Mouse (Mus musculus) forebrain, embryonic 13.5 days (tissue): Measurements from ENCODE around the gene Prdx2. TPM values are rescaled to one million over a fixed set of nuclear protein-coding genes. Genes with fewer than 3 reads are reported as not detected.

Source experiments
- ATAC-seq: fragments of 200-750 bp; cut with Nextera tagmentation; 2 replicates; pipeline ENCODE4 v1.8.0; 2017
- H3K27ac ChIP-seq: fragments of 300-500 bp; sonication (generic); 2 replicates; pipeline ENCODE4 v1.5.1; 2015; ENCODE audit warnings: inconsistent platforms, mild to moderate bottlenecking, moderate library complexity
- H3K27me3 ChIP-seq: fragments of 300-500 bp; sonication (generic); 2 replicates; pipeline ENCODE4 v1.6.1; 2015; ENCODE audit warnings: mild to moderate bottlenecking, inconsistent platforms
- H3K36me3 ChIP-seq: fragments of 300-500 bp; sonication (generic); 2 replicates; pipeline ENCODE4 v1.6.1; 2015; ENCODE audit warnings: mild to moderate bottlenecking, inconsistent platforms; ENCODE audit not compliant: poor library complexity, severe bottlenecking
- H3K4me1 ChIP-seq: fragments of 300-500 bp; sonication (generic); 2 replicates; pipeline ENCODE4 v1.6.1; 2015; ENCODE audit warnings: inconsistent platforms
- H3K4me2 ChIP-seq: fragments of 300-500 bp; sonication (generic); 2 replicates; pipeline ENCODE4 v1.6.1; 2015; ENCODE audit warnings: inconsistent platforms, mild to moderate bottlenecking, moderate library complexity
- H3K4me3 ChIP-seq: fragments of 300-500 bp; sonication (generic); 2 replicates; pipeline ENCODE4 v1.5.1; 2015; ENCODE audit warnings: mild to moderate bottlenecking, inconsistent platforms
- H3K9ac ChIP-seq: fragments of 300-500 bp; sonication (generic); 2 replicates; pipeline ENCODE4 v1.6.1; 2015; ENCODE audit warnings: mild to moderate bottlenecking, inconsistent platforms
- H3K9me3 ChIP-seq: fragments of 300-500 bp; sonication (generic); replicated peaks from 2 replicates; pipeline ENCODE4 v1.6.1; 2016; ENCODE audit warnings: inconsistent platforms
- WGBS: fragments of 180-500 bp; shearing (Covaris S2); methylation state at CpG from one replicate; pipeline ENCODE4 v1.1.7; 2015; 5-methylcytosine and 5-hydroxymethylcytosine counted together
- polyA plus RNA-seq: library from polyadenylated mRNA; unstranded; fragments of >200 nt; fragmentation: Nextera tagmentation; extraction: Ambion mirVana; gene quantifications from 2 replicates; pipeline ENCODE4 v1.2.1, GENCODE M21; 2015

Gene Prdx2
- polyA plus RNA-seq, 1 experiment from 2014 or later, result 1,662 TPM

- H3K4me2 ChIP-seq, result peak within 1 kb of the TSS; percentile 80
- H3K27ac ChIP-seq, result peak within 1 kb of the TSS; percentile 87
- H3K9me3 ChIP-seq, result no peaks in the 10 kb centered on the region
- peaks cover 33% of the 10 kb centered on the region for H3K4me1 ChIP-seq
- peak within 1 kb of the TSS; percentile 89 for H3K9ac ChIP-seq
- peak within 1 kb of the TSS; percentile 74 for H3K4me3 ChIP-seq
- WGBS, result under 1% methylated on average over 41 of the region's 50 CpGs
- peaks cover 17% of the 10 kb centered on the region; the same call in 1 of the 2 replicates for H3K27me3 ChIP-seq
- H3K36me3 ChIP-seq, result no peaks in the 10 kb centered on the region
- ATAC-seq, result peak; percentile 62
Observed at GRCm38 (mm10) chr8:84936962-84937546, 32.3 kb upstream of the Prdx2 start, which contains the start of gene Mast1. Gene Mast1 (minus strand): TSS chr8:84937359.

GRCm38 (mm10) chr8:84937620-84938485, 31.5 kb upstream of the Prdx2 start:
- Histone ChIP-seq H3K4me3 (peak overlapping the region; percentile 74), H3K9me3 (no peaks in the 10 kb centered on the region), H3K27ac (no peak overlapping the region), H3K4me2 (peak overlapping the region; percentile 80), H3K27me3 (peaks cover 20% of the 10 kb centered on the region), H3K4me1 (peaks cover 33% of the 10 kb centered on the region), H3K36me3 (no peaks in the 10 kb centered on the region), H3K9ac (no peak overlapping the region)
- 66% methylated on average over 13 of the region's 13 CpGs for whole genome bisulfite sequencing
- ATAC-seq, result no peak

- Histone ChIP-seq H3K4me3 (peak overlapping the region; percentile 69), H3K4me2 (peak overlapping the region; percentile 91; the same call in 1 of the 2 replicates), H3K9me3 (no peaks in the 10 kb centered on the region), H3K36me3 (no peaks in the 10 kb centered on the region), H3K4me1 (peaks cover 29% of the 10 kb centered on the region), H3K9ac (no peak overlapping the region), H3K27me3 (peaks cover 59% of the 10 kb centered on the region), H3K27ac (no peak overlapping the region)
- WGBS, result 16% methylated on average over 4 of the region's 4 CpGs
- no peak for ATAC-seq
Observed at GRCm38 (mm10) chr8:84943699-84944098, 25.7 kb upstream of the Prdx2 start.

- peaks cover 63% of the 10 kb centered on the region for H3K27me3 ChIP-seq
- peak overlapping the region; percentile 91 for H3K4me2 ChIP-seq
- H3K9me3 ChIP-seq, result no peaks in the 10 kb centered on the region
- H3K4me3 ChIP-seq, result peak overlapping the region; percentile 69
- peak overlapping the region; percentile 76; the same call in 1 of the 2 replicates for H3K9ac ChIP-seq
- no peak overlapping the region for H3K27ac ChIP-seq
- WGBS, result 2% methylated on average over 26 of the region's 26 CpGs
- peak; percentile 41; the same call in 1 of the 2 replicates for ATAC-seq
- peaks cover 29% of the 10 kb centered on the region for H3K4me1 ChIP-seq
- H3K36me3 ChIP-seq, result no peaks in the 10 kb centered on the region
Observed at GRCm38 (mm10) chr8:84944478-84945160, 24.8 kb upstream of the Prdx2 start.

GRCm38 (mm10) chr8:84945235-84945632, 24.2 kb upstream of the Prdx2 start:
- 2% methylated on average over 11 of the region's 11 CpGs for WGBS
- Histone ChIP-seq H3K9me3 (no peaks in the 10 kb centered on the region), H3K4me2 (peak overlapping the region; percentile 91), H3K4me1 (peaks cover 29% of the 10 kb centered on the region), H3K27me3 (peaks cover 69% of the 10 kb centered on the region), H3K27ac (no peak overlapping the region), H3K36me3 (no peaks in the 10 kb centered on the region), H3K4me3 (peak overlapping the region; percentile 69), H3K9ac (peak overlapping the region; percentile 76)
- ATAC-seq, result peak; percentile 46

GRCm38 (mm10) chr8:84945633-84946527, 23.5 kb upstream of the Prdx2 start:
- peaks cover 76% of the 10 kb centered on the region for H3K27me3 ChIP-seq
- H3K9me3 ChIP-seq, result no peaks in the 10 kb centered on the region
- peak overlapping the region; percentile 91 for H3K4me2 ChIP-seq
- H3K4me3 ChIP-seq, result peak overlapping the region; percentile 69
- peak; percentile 71 for ATAC-seq
- peak overlapping the region; percentile 76 for H3K9ac ChIP-seq
- peaks cover 29% of the 10 kb centered on the region for H3K4me1 ChIP-seq
- 0 out of 2 replicates have a peak overlapping the region, but pooled peaks have one; percentile 54 for H3K27ac ChIP-seq
- WGBS, result under 1% methylated on average over 51 of the region's 67 CpGs
- H3K36me3 ChIP-seq, result no peaks in the 10 kb centered on the region

GRCm38 (mm10) chr8:84946528-84947240, 22.7 kb upstream of the Prdx2 start, which contains the start of gene Rtbdn:
Gene Rtbdn (plus strand): TSS chr8:84946991.
- ATAC-seq, result peak; percentile 10; the same call in 1 of the 2 replicates
- H3K9ac ChIP-seq, result peak within 1 kb of the TSS; percentile 76
- peak within 1 kb of the TSS; percentile 69 for H3K4me3 ChIP-seq
- WGBS, result 8% methylated on average over 17 of the region's 17 CpGs
- no peaks in the 10 kb centered on the region for H3K9me3 ChIP-seq
- H3K27ac ChIP-seq, result 0 out of 2 replicates have a peak within 1 kb of the TSS, but pooled peaks have one; percentile 54
- peaks cover 82% of the 10 kb centered on the region for H3K27me3 ChIP-seq
- H3K36me3 ChIP-seq, result no peaks in the 10 kb centered on the region
- H3K4me1 ChIP-seq, result peaks cover 29% of the 10 kb centered on the region
- peak within 1 kb of the TSS; percentile 91 for H3K4me2 ChIP-seq

GRCm38 (mm10) chr8:84947241-84947545, 22.2 kb upstream of the Prdx2 start:
- no peak overlapping the region; the same call in 1 of the 2 replicates for H3K4me2 ChIP-seq
- no peak overlapping the region for H3K4me3 ChIP-seq
- peaks cover 29% of the 10 kb centered on the region for H3K4me1 ChIP-seq

GRCm38 (mm10) chr8:84949753-84950152, 19.6 kb upstream of the Prdx2 start:
- Histone ChIP-seq H3K4me2 (no peak overlapping the region), H3K4me1 (peaks cover 23% of the 10 kb centered on the region), H3K9ac (no peak overlapping the region), H3K4me3 (no peak overlapping the region), H3K27me3 (peaks cover 76% of the 10 kb centered on the region), H3K36me3 (no peaks in the 10 kb centered on the region), H3K27ac (no peak overlapping the region), H3K9me3 (no peaks in the 10 kb centered on the region)
- ATAC-seq, result no peak
- 17% methylated on average over 12 of the region's 12 CpGs for WGBS

More at GRCm38 (mm10) chr8:84947241-84947545, 22.2 kb upstream of the Prdx2 start:
- Histone ChIP-seq H3K9me3 (no peaks in the 10 kb centered on the region), H3K36me3 (no peaks in the 10 kb centered on the region), H3K27ac (no peak overlapping the region), H3K27me3 (peaks cover 84% of the 10 kb centered on the region), H3K9ac (0 out of 2 replicates have a peak overlapping the region, but pooled peaks have one; percentile 17)
- ATAC-seq, result no peak
- WGBS, result 14% methylated on average over 9 of the region's 9 CpGs

GRCm38 (mm10) chr8:84952612-84953255, 16.7 kb upstream of the Prdx2 start:
- Histone ChIP-seq H3K9ac (no peak overlapping the region), H3K9me3 (no peaks in the 10 kb centered on the region), H3K4me1 (no peaks in the 10 kb centered on the region), H3K27me3 (peaks cover 48% of the 10 kb centered on the region), H3K4me2 (no peak overlapping the region), H3K36me3 (peaks cover 16% of the 10 kb centered on the region), H3K27ac (no peak overlapping the region), H3K4me3 (no peak overlapping the region)
- WGBS, result 11% methylated on average over 18 of the region's 18 CpGs
- ATAC-seq, result 0 out of 2 replicates have a peak, but pooled peaks have one; percentile 38
